Mouse (Mus musculus) forelimb bud, embryonic 11.5 days (tissue): ENCODE measurements around the gene Klhl20.
"Not testable (repeated sequence)": the region's sequence is repeated elsewhere in the genome, so short reads cannot be mapped to it uniquely, and the experiment has no call there.

Experiments
- DNase-seq: peaks from one replicate; pipeline ENCODE4 v3.0.0-alpha.2; 2012; ENCODE audit warnings: low read depth, low spot score

Klhl20 gene

DNA sequence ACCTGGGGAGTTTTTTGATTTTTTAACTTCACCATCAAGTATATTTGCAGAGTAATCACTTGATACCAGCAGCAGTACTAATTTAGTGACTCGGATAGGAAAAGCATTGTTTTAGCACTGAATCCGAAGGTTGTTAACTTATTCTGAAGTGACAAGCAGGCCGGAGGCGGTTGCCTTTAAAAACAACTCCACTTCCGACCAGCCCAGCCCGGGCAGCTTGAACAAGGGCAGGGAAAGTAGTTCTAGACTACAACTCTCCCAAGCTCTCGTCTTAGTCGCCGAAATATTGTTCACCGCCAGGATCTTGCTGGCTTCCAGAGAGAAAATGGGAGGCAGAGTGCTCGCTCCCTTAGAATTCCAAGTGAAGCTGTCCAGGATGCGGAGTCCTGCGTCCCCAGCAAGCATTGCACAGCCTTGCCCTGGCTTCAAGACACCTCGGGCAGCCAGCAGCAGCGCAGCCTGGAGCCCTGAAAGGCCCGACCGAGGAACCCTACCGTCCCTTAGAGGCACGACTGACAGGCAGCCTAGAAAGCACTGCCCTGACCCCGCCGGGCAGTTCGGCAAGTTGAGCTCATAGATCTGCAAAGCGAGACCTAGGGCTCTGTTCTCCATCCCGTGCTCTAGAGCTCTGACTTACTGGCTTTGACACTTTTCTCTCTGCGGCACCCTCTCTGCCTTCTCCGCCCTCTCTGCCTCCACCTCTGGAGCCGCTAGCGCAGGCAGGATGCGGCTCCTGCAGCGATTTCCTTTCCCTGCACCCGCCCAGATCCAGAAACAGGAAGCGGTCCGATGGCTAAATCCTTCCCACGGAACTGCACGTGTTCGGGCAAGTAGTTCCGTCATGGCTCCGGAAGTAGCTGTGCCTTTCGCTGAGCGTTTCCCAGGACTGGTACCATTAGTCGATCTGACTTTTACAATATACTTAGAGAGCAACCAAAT is at the start of gene Klhl20:
Klhl20 (minus strand) TSS at position 786 of the 939 bp plus-strand sequence.
- peak; percentile 96 for DNase-seq

DNA sequence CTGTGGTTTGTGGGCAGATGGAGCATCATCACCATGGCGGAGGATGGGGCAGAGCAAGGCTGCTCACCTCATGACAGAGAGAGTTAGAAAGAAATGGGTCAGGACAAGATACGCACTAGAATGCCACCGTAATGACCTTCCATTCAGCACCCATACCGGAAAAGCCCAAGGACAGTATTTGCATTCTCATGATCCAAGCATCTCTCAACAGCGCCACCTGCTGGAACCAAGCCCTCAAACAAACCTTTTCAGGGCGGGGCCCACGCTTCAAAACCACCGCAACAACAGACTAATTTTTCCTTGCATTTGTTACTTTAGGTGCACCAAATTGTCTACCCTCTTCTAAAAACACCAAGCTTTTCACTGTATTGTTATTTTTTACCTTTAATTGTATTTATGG is 49.4 kb upstream of the Klhl20 start:
- peak; percentile 39 for DNase-seq

DNA sequence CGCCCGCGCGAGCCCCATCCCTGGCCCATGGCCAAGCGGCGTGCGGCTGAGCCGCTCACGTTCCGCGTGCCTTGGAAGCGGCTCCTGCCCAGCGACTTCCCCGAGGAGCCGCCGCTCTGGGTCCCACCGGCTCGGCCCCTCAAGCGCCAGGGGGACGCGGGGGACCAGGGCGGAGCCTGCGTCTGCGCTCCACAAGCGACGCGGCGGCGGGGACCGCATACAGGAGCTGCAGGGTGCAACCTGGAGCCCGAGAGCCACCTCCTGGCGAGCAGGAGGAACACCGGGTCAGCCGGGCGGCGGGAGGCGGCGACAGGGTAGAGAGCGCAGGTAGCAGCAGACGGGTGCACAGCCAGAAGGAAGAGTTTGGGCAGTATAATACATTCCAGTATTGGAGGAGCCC is 39.3 kb upstream of the Klhl20 start:
- peak; percentile 73 for DNase-seq

DNA sequence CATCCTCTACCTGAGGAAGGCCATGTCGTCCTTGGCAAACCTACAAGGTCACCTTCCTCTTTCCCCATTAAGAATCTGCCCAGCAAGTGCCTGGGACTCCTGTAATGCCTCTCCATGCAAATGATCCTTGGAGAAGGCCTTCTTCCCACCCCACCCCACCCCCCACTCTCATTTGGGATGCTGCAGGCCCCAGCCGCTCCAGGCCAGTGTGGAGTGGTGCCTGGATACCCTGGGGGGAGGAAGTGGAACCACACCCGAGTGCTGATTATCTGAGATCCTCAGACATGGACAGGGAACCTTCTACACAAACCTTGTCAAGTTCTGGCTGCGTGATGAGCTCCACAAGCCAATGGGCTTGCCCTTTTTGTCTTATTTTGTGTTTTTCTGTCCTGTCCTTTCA is 29.0 kb upstream of the Klhl20 start:
- no peak for DNase-seq

DNA sequence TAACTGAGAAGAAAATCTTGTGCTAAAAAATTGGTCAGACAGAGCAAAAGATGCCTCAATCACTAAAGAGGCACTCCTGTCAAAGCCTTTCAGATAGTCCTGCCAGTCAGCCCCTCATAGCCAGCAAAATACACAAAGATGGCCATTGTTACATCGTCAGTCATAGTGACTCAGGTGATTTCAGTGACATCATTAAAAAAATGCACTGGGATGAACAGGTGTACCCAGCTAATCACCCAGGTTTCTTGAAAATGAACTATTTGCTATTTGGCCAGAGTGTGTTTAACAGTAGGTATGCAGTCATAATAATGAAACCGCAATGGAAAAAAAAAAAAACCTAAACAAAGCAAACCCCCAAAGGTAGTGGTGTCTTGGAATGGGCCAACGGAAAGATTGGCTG is 27.9 kb upstream of the Klhl20 start, which contains the start of gene Tex50:
Tex50 (minus strand) TSS at position 101 of the 400 bp plus-strand sequence.
- DNase-seq, result no peak

DNA sequence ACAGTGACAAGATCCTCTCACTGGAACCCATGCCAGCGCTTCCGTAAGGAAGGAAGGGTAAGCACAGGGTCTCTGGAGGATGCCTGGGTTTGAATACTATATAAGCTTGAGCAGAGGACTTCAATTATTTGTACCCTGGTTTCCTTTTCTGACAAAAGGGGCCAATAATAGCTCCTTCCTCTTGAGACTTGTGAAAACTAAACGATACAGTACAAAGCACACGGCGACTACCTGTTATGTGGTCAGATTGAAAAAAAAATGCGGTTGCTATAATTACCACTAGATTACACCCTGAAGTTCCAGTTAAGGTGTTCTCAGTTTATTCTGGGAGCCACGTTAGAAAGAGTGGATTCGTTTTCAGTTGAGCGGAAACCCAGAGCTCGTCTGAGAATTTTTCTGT is 25.2 kb upstream of the Klhl20 start:
- DNase-seq, result no peak

DNA sequence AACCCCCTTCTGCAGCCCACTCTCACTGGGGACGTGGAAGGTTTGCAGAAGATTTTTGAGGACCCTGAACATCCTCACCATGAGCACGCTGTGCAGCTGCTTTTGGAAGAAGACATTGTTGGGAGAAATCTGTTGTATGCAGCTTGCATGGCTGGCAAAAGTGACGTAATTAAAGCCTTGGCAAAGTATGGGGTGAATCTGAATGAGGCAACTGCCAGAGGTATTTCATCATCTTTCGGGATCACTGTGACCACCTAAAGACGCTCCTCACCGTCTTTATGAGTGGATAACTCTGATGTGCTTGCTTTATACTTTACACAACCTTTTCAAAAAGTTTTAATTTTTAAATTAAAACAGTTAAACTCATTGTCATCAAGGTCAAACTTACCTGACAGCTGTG is 19.8 kb upstream of the Klhl20 start:
- no peak for DNase-seq

DNA sequence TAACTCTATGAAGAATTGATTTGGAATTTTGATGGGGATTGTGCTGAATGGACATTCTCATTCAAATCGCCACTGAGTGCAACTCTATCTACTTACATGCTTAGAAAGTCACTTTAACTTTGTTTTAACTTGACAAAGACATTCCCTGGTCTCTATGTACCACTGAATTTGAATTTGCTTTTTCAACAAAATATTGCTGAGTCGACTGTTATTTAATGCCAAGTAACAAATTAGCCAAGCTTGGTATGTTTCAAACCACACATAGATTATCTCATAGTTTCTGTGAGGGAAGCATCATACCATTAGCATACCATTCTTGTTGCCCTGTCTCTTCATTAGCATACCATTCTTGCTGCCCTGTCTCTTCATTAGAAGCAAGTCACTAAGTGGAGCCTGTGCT is 16.6 kb upstream of the Klhl20 start:
- DNase-seq, result no peak

DNA sequence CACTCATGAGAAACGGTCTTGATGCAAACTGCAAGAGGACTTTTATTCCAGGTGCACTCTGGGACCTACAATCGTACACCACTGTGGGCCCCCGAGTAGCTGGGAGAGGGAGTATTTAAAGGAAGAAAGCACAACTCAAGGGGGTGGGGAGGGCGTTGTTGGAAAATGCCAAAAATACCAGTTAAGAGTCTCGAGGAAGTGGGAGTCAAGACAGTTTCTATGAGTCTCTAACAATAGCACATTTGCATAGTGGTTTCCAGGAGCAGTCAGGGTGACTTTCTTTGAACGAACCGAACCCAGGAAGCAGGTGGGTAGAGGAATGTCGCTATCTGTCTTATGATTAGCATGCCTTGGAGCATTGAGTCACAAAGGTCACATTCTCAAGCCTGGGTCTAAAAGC is 14.3 kb upstream of the Klhl20 start:
- not testable (repeated sequence) for DNase-seq

DNA sequence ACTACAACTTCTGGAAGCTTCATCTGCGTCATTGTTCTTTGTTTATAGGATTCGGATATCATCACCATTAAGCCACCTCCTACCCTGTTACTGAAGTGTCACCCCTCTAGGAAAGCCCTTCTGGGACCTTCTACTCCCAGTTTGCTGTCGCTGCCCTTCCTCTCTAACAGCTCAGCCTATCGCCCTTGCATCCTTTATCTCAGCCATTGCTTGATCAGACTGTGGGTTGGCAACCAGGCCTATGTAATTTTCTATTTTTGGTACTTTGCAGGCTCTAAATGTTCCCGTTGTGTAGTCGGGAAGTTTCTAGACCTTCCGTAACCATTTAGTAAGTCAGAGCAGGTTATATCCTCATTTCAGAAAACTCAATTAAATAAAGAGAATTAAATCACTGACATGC is 11.9 kb upstream of the Klhl20 start:
- DNase-seq, result no peak

DNA sequence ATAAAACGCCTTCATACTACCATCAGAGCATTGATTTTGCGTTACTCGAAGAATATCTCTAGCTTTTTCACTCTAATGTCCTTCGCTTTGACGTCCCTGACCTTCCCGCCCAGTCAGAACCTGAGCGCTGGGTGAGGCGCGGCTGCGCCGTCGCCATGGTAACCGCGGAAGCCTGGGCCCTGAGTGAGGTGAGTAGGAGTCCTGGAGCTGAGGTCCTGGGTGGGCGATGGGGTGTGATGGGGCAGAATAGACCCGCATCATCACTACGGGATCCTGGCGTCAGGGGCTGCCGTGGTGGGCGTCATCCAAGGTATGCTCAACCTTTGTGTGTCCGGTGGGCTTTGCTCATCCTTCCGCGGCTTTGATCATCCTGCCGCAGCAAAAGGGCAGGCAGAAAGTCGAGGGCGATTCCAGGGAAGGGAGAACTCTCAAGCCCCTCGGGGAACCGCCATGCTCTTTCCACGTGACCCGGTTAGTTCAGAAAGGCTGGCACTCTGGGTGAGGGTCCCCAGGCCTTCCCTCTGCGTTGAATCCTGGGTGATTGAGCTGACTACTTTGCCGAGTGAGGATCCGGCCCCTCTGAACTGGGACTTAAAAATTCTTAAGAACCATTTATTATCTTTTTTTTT is 11.3 kb upstream of the Klhl20 start, which contains the start of gene Ankrd45:
Ankrd45 (plus strand) TSS at position 161 of the 629 bp plus-strand sequence.
- peak; percentile 75 for DNase-seq

DNA sequence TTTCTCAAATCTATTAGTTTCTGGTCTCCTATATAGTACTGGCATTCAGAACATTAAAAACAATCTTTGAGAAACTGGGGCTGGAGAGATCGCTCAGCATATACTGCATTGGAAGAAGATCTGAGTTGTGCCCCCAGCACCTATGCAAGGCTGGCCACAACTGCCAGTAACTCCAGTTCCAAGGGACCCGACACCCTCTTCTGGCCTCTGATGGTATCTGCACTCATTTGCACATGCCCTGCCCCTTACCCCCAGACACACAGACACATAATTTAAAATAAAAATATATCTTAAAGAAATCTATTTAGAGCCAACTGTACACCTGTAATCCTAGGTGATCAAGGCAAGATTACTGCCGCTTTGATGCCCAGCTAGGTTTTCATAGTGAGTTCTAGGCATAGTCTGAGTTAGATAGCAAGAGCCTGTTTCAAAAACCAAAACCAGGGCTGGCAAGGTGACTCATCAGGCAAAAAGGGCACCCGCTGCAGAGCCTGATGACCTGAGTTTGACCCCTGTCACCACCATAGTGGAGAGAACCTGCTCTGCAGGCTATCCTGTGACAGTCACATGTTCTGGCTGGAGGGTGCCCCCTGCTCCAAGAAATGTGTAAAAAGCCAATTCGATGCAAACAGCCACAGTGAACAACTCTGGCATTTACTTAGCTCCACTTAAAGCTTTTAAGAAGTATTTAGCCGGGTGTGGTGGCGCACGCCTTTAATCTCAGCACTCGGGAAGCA is 8.9 kb upstream of the Klhl20 start:
- DNase-seq, result no peak

DNA sequence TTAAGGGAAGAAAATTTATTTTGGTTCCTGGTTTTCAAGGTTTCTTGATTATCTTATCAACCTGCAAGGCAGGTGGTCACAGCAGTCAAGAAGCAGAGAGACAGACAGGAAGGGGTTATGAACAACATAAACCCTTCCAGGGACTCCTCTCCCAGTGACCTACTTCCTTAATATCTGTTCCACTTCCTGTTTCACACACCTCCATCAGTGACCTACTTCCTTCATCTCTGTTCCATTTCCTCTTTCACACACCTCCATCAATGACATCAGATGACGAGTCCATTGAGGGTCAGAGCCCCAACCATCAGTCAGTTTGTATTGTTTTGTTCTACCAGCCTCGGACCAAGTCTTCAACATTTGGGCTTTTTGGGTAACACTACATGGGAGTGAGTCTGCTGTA is 8.2 kb upstream of the Klhl20 start:
- no peak for DNase-seq

DNA sequence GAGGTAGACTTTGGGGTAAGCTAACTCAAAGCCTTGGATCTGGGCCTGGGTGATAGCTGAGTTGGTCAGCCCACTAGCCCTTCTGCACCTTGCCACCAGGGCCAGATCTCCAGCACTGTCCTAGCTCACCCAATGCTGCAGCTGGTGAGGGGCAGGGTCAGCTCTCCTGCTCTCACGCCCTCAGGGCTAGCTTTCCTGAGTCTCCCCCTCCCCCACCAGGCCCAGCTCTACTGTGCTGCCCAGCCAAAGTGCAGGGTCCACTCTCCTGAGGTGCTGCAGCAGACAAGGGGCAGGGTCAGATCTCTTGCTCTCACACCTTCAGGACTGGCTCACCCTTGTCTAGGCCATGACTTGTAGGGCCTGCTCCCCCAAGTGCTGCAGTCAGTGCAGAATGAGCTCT is 4.8 kb downstream of the Klhl20 start:
- DNase-seq, result no peak

DNA sequence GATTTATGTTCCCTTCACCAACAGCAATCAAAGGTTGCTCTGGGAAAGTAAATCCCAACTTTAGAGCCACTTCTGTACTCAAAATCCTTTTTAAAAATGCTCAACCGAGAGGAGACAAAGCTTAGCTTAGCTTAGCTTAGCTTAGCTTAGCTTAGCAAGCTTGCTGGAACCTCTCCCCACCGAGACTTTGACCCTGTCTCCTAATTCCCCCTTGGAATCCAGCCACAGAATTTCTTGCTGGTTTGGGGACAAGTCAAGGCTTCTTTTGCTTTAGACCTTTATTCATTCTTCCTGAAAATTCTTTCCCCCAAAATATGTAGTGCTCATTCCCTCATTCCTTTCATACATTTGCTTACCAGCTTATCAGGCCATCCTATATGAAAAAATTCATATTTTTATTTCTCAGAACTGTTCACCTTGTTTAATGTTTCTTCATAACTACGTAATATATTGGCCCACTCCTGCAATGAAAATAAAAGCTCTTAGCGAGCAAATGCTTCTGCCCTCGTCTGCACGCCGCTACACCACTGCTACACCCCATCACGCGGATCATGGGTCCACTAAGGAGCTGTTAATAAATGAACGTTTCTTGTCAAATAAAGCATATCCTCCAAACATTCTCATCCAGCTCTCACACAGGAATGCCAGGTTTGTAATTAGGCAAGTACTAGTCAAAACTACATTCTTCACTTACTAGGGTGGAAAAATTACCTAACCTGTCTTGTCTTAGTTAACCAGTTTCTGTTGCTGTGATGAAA is 8.5 kb downstream of the Klhl20 start:
- no peak for DNase-seq

DNA sequence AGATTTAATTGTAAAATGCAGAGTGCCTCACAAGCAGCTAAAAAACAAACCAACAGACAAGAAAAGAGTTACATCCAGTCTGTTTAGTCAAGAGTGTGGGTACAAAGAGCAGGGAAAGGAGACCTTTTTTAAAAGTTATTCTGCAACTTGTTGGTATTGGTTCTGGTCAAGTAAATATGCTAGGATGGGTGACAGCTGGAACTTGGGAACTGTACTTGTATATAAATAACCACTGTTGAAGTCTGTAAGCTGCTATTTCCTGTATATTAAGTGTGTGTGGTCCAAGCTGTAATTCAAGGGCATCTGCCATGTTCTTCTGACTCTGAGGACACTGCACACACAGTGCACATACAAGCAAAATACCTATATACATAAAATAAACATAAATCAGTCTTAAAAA is 16.7 kb downstream of the Klhl20 start:
- DNase-seq, result no peak

DNA sequence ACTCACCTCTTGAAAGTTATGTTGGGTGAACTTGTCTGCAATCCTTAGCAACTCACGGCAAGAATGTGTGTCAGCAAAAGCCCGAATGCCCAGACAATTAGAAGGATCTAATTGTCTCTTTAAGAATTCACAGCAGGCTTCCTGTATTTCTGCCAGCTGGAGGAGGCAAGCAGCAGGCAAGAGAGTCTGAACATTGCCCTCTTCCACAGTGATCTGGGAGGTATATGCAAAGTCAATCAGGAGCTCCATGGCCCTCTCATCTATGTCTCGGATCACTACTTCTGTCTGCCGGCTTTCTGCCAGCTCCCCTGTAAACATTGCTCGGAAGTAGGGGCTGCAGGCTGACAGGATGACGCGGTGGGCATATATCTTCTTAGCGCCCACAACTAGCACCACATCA is 22.1 kb downstream of the Klhl20 start:
- DNase-seq, result no peak

DNA sequence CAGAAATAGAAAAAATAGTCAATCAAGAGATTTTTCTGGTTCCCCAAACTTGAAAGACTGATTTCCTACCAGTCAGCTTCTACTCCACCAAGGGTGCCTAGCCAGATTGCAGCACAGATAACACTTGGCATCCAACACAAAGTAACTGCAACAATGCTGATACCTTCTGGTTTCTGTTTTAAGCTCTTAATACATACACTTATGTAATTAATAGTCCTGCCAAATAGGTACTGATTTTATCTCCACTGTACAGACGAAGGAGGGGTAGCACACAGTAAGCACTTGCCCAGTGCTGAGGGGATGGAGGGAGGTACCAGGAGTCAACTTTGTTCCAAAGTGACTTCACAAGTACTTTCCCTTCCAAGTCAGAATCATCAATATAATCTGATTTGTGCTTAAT is 27.5 kb downstream of the Klhl20 start:
- no peak for DNase-seq

DNA sequence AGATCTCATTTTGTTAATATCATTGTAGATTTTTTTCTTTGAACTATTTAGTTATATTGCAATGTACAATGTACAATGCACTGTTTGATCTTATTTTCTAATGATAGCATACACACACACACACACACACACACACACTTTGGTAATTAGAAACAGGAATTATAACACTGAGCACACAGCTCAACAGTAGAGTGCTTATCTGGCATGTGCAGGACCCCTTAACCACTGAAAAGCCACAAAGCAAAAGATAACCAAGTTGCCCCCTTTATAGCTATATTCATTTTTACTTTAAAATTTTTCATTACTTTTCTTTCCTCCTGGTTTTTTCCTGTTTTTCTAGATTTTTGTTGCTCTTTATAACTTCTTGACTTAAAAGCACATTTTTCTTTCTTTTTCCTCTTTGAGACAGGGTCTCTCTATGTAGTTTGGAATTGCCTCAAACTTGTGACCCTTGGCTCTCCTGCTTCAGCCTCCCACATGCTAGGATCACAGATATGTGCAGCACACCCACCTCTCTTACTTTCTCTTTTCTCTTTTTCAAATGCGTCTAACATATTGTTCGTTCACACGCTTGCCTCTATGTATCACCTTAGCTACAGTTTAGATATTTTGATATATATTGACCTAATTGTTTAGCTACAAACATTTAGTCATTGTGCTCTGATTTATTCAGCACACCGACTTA is 31.4 kb downstream of the Klhl20 start:
- no peak for DNase-seq

DNA sequence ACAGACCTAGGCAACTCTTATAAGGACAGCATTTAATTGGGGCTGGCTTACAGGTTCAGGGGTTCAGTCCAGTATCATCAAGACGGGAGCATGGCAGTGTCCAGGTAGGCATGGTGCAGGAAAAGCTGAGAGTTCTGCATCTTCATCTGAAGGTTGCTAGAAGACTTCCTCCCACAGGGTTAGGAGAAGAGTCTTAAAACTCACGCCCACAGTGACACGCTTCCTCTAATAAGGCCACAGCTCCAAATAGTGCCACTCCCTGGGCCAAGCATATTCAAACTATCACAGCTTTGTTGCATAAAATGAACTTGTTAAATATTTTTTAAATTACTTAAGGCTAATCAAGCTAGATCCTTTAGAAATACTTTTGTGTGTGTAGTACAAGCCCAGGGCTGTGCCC is 54.1 kb downstream of the Klhl20 start:
- DNase-seq, result no peak

DNA sequence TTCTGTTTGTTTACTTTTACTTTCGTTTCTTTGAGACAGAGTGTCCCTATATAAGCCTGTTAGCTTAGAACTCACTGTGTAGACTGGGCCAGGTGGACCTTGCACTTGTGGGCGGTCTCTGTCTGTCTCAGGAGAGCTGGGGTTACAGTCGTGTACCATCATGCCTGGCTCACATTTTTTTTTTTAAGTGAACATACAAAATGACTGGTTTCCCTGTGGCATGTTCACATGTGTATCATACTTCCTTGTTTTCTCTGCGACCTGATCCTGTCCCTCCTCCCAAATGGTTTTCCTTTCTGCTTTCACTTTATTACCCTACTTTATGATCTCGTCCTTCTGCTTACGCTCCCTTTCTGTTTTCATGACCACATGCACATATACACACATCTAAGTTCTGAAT is 55.1 kb downstream of the Klhl20 start:
- no peak for DNase-seq
